ENCODE assay signal across 7 mouse cellular contexts in the genomic region with DNA sequence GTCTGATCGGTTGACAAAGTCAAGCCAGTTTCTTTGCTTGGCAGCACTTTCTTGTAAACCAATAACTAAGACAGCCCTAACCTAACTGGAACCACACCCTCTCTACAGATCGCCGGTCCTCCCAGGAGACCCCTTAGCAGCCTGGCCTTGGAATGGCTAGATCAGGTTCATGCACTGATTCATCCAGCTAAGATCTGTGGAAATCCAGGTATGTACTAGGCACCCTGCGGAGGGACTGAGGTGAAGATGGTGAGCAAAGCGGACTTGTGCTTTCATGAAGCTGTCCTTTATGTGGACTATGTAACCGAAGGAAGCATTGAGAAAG. TPM values are rescaled to one million over a fixed set of nuclear protein-coding genes. Genes with fewer than 3 reads are reported as not detected.
A peak's percentile ranks its signal among the peaks of the same experiment; 100 is the strongest.
DNase-seq lines count a peak whose midpoint lies in the region; ATAC-seq lines count a peak whose summit lies in the region.

No protein-coding gene starts in this region.

- peak overlapping the region; percentile 68; the same call in 1 of the 2 replicates for H3K27ac ChIP-seq in forebrain, embryonic 12.5 days
- H3K27ac ChIP-seq in limb, embryonic 15.5 days = peak overlapping the region; percentile 90; the same call in 1 of the 2 replicates
- H3K27ac ChIP-seq in stomach, embryonic 15.5 days = no peak overlapping the region

- peak; percentile 66 for ATAC-seq in forebrain, embryonic 12.5 days (ENCODE audit: low FRiP score)
- no peak; the same call in 1 of the 2 replicates for ATAC-seq in limb, embryonic 15.5 days (ENCODE audit: insufficient number of reproducible peaks, low FRiP score, low TSS enrichment, low read depth)
- peak; percentile 36 for ATAC-seq in stomach, embryonic 15.5 days (ENCODE audit: insufficient read depth, low FRiP score, low read depth)

- WGBS in forebrain, embryonic 12.5 days = 9% methylated on average over 6 of the region's 6 CpGs
- WGBS in limb, embryonic 15.5 days = 9% methylated on average over 6 of the region's 6 CpGs
- 9% methylated on average over 6 of the region's 6 CpGs for WGBS in stomach, embryonic 15.5 days

- H3K27me3 ChIP-seq in forebrain, embryonic 12.5 days = no peaks in the 10 kb centered on the region
- no peaks in the 10 kb centered on the region for H3K27me3 ChIP-seq in limb, embryonic 15.5 days
- H3K27me3 ChIP-seq in stomach, embryonic 15.5 days (replicated peaks) = no peaks in the 10 kb centered on the region

- H3K9ac ChIP-seq in forebrain, embryonic 12.5 days = peak overlapping the region; percentile 71
- peak overlapping the region; percentile 46 for H3K9ac ChIP-seq in limb, embryonic 15.5 days
- H3K9ac ChIP-seq in stomach, embryonic 15.5 days = peak overlapping the region; percentile 42

- peak overlapping the region; percentile 88 for H3K4me2 ChIP-seq in forebrain, embryonic 12.5 days
- H3K4me2 ChIP-seq in limb, embryonic 15.5 days = peak overlapping the region; percentile 78
- peak overlapping the region; percentile 84 for H3K4me2 ChIP-seq in stomach, embryonic 15.5 days

- peaks cover 12% of the 10 kb centered on the region for H3K4me1 ChIP-seq in forebrain, embryonic 12.5 days
- H3K4me1 ChIP-seq in limb, embryonic 15.5 days = peaks cover 9% of the 10 kb centered on the region
- 0 out of 2 replicates have a peak, but pooled peaks cover 5% of the 10 kb centered on the region for H3K4me1 ChIP-seq in stomach, embryonic 15.5 days

- H3K36me3 ChIP-seq in forebrain, embryonic 12.5 days (replicated peaks) = peaks cover 16% of the 10 kb centered on the region
- H3K36me3 ChIP-seq in limb, embryonic 15.5 days = peaks cover 15% of the 10 kb centered on the region; the same call in 1 of the 2 replicates
- no peaks in the 10 kb centered on the region for H3K36me3 ChIP-seq in stomach, embryonic 15.5 days

- intact Hi-C loops in left cerebral cortex, postnatal 36 days (cut with DNase I) = loop anchor here (10.0 kb wide), 2 partner anchors 738 to 828 kb away; partner anchors contain the start of gene Plxnb1

- H3K9me3 ChIP-seq in forebrain, embryonic 12.5 days = no peaks in the 10 kb centered on the region
- H3K9me3 ChIP-seq in limb, embryonic 15.5 days = no peaks in the 10 kb centered on the region
- H3K9me3 ChIP-seq in stomach, embryonic 15.5 days = no peaks in the 10 kb centered on the region

- H3K4me3 ChIP-seq in forebrain, embryonic 12.5 days (replicated peaks) = peak overlapping the region; percentile 62
- H3K4me3 ChIP-seq in limb, embryonic 15.5 days = peak overlapping the region; percentile 60
- H3K4me3 ChIP-seq in stomach, embryonic 15.5 days (replicated peaks) = peak overlapping the region; percentile 71

- peak; percentile 7 for DNase-seq in ovary, postnatal 14 days (ENCODE audit: low spot score)
- no peak for DNase-seq in ovary, postnatal 10 days (ENCODE audit: low spot score)
- DNase-seq in left cerebral cortex, postnatal 36 days (ENCODE audit: low spot score in 2 of 2) = no peak
- no peak for DNase-seq in adrenal gland, postnatal 36 days

RNA-seq across cellular contexts. Expression of gene Nme6, which starts 0.5 kb away (rescaled TPM):
- 82.0 and 89.8 TPM in 2 replicates for polyA plus RNA-seq in forebrain, embryonic 12.5 days (2016; fragmentation: Nextera tagmentation; extraction: Ambion mirVana)
- 55.9 and 58.3 TPM in 2 replicates for polyA plus RNA-seq in limb, embryonic 15.5 days (2015; fragmentation: Nextera tagmentation; extraction: Ambion mirVana)
- polyA plus RNA-seq in stomach, embryonic 15.5 days (2015; fragmentation: Nextera tagmentation; extraction: Ambion mirVana) = 66.8 and 67.7 TPM in 2 replicates
- 1 to 10 TPM; 8.0 to 9.5 TPM for total RNA-seq in left cerebral cortex, postnatal 36 days (2021)
- total RNA-seq in adrenal gland, postnatal 36 days (2021) = 10 to 100 TPM; 19.3 to 21.1 TPM

RNA-seq across cellular contexts. Expression of gene Camp, which starts 16.4 kb away (rescaled TPM):
- 0.61 and 0.91 TPM in 2 replicates for polyA plus RNA-seq in forebrain, embryonic 12.5 days (2016; fragmentation: Nextera tagmentation; extraction: Ambion mirVana)
- polyA plus RNA-seq in limb, embryonic 15.5 days (2015; fragmentation: Nextera tagmentation; extraction: Ambion mirVana) = 2.8 and 3.3 TPM in 2 replicates
- polyA plus RNA-seq in stomach, embryonic 15.5 days (2015; fragmentation: Nextera tagmentation; extraction: Ambion mirVana) = 22.7 and 24.2 TPM in 2 replicates
- not detected for total RNA-seq in left cerebral cortex, postnatal 36 days (2021)
- under 1 TPM in 1 of 2 experiments, not detected in 1; 0.56 TPM for total RNA-seq in adrenal gland, postnatal 36 days (2021)

RNA-seq across cellular contexts. Expression of gene Spink8, which starts 21.0 kb away (rescaled TPM):
- not detected in 2 replicates for polyA plus RNA-seq in forebrain, embryonic 12.5 days (2016; fragmentation: Nextera tagmentation; extraction: Ambion mirVana)
- polyA plus RNA-seq in limb, embryonic 15.5 days (2015; fragmentation: Nextera tagmentation; extraction: Ambion mirVana) = 1.6 and 2.2 TPM in 2 replicates
- 0.22 TPM in 1 of 2 replicates, not detected in the other for polyA plus RNA-seq in stomach, embryonic 15.5 days (2015; fragmentation: Nextera tagmentation; extraction: Ambion mirVana)
- 1 to 10 TPM in 1 of 2 experiments, not detected in 1; 5.7 TPM for total RNA-seq in left cerebral cortex, postnatal 36 days (2021)
- 10 to 100 TPM; 13.1 to 21.8 TPM for total RNA-seq in adrenal gland, postnatal 36 days (2021)

RNA-seq across cellular contexts. Expression of gene Cdc25a, which starts 42.3 kb away (rescaled TPM):
- polyA plus RNA-seq in forebrain, embryonic 12.5 days (2016; fragmentation: Nextera tagmentation; extraction: Ambion mirVana) = 42.1 and 44.3 TPM in 2 replicates
- polyA plus RNA-seq in limb, embryonic 15.5 days (2015; fragmentation: Nextera tagmentation; extraction: Ambion mirVana) = 25.4 and 27.1 TPM in 2 replicates
- polyA plus RNA-seq in stomach, embryonic 15.5 days (2015; fragmentation: Nextera tagmentation; extraction: Ambion mirVana) = 28.8 and 33.2 TPM in 2 replicates
- total RNA-seq in left cerebral cortex, postnatal 36 days (2021) = 1 to 10 TPM; 4.6 to 5.0 TPM
- 10 to 100 TPM; 10.1 to 17.6 TPM for total RNA-seq in adrenal gland, postnatal 36 days (2021)

RNA-seq across cellular contexts. Expression of gene Fbxw27, which starts 42.6 kb away (rescaled TPM):
- polyA plus RNA-seq in forebrain, embryonic 12.5 days (2016; fragmentation: Nextera tagmentation; extraction: Ambion mirVana) = not detected in 2 replicates
- not detected in 2 replicates for polyA plus RNA-seq in limb, embryonic 15.5 days (2015; fragmentation: Nextera tagmentation; extraction: Ambion mirVana)
- polyA plus RNA-seq in stomach, embryonic 15.5 days (2015; fragmentation: Nextera tagmentation; extraction: Ambion mirVana) = not detected in 2 replicates
- total RNA-seq in left cerebral cortex, postnatal 36 days (2021) = not detected
- not detected for total RNA-seq in adrenal gland, postnatal 36 days (2021)
